Mouse (Mus musculus): ENCODE measurements around the gene Stxbp1.

Stxbp1 gene

GRCm38 (mm10) chr2:32838147-32838884 lies 8.7 kb downstream of the Stxbp1 start:
- DNase-seq (ENCODE audit: low spot score in 2 of 2) = no peak

DNA sequence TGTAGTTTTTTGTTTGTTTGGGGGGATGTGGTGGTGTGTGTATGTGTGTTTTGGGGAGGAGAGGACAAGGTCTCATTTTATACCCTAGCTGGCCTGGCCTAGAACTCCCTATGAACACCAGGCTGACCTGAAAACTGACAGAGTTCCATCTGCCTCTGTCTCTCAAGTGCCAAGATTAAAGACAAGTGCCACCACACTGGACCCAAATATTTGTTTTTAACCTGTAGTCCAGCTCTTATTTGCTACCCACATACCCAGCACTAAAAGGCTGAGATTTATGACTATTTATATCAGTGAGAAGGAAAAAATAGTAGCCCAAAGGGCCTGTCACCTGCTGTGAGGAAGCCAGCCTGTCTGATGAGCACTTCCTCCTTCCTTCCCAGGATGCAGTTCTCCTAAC lies 11.5 kb downstream of the Stxbp1 start:
- no peak for DNase-seq (ENCODE audit: low spot score in 2 of 2)

GRCm38 (mm10) chr2:32834496-32834895 lies 12.5 kb downstream of the Stxbp1 start:
- DNase-seq (ENCODE audit: low spot score in 2 of 2) = no peak

GRCm38 (mm10) chr2:32828979-32829676 lies 17.9 kb downstream of the Stxbp1 start:
- no peak for DNase-seq (ENCODE audit: low spot score in 2 of 2)

DNA sequence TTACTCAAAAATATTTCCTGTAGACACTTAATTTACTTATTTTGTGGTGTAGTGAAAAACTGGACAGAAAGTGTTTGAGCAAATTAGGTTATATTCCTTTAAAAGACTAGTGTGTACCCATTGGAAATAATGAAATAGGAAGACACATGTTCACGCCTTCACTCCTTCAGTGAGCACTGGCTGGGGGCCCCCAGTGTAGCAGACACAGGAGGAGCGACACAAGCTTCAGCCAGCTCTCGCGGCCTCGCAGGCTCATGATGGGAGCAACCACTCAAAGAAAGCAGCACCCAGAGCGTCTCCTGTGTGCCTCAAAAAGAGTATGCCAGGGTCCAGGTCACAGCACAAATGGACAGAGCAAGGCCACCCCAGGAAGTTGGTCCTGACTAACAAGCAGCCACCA lies 21.2 kb downstream of the Stxbp1 start:
- no peak for DNase-seq (ENCODE audit: low spot score in 2 of 2)

DNA sequence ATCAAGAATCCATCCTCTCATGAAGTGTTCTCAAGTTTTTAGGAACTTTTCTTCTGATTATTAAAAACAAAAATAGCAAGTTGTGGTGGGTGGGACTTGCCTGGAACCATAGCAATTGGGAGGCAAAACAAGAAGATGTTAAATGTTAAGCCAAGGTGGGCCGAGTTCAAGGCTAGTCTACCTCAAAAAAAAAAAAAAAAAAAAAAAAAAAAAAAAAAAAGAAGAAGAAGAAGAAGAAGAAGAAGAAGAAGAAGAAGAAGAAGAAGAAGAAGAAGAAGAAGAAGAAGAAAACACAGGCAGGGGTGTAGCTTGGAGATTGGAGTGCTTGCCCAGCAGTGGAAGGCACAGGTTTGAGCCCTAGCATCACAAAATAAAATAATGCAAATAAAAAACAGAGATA lies 22.3 kb downstream of the Stxbp1 start:
- DNase-seq (ENCODE audit: low spot score in 2 of 2) = no peak

DNA sequence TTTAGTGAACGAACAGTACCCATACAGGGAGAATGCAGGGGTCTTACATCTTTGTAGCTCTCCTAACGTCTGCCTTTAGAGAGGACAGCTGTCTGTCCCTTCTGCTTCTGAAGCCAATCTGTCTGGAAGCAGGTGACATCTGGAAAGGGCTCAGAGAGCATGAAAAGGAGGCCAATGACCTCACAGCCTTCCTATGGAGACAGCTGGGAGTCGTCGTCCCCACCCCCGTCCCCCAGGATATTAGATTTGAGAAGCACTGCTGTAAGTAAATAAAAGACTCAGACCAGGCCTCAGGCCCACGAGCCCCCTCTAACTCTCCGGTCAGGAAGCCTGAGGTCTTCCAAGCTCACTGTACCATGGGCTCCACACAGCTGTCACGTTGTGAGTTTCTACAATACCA lies 22.9 kb downstream of the Stxbp1 start:
- no peak for DNase-seq (ENCODE audit: low spot score in 2 of 2)

- no peak for DNase-seq (ENCODE audit: low spot score in 2 of 2)
These were observed 23.4 kb downstream of the Stxbp1 start for GRCm38 (mm10) chr2:32823579-32824154.

DNA sequence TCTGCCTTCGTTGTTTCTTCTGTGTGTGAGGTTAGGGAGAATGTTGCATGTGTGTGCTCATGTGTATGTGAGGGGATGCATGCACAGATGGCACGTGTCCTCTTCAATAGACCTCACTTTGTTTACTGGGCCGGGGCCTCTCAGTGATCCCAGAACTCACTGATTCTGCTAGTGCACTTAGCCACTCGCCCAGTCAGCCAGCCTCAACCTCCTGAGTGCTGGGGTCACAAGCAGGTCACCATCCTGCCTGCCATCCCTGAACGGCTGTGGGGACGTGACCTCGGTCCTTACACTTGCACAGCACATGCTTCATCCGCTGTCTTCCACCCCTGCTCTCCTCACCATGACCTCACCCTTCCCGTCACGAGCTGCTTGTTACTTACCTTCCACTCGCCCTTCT lies 23.9 kb downstream of the Stxbp1 start:
- DNase-seq (ENCODE audit: low spot score in 2 of 2) = no peak

- no peak for DNase-seq (ENCODE audit: low spot score in 2 of 2)
These were observed 24.4 kb downstream of the Stxbp1 start for GRCm38 (mm10) chr2:32822643-32823042.

DNA sequence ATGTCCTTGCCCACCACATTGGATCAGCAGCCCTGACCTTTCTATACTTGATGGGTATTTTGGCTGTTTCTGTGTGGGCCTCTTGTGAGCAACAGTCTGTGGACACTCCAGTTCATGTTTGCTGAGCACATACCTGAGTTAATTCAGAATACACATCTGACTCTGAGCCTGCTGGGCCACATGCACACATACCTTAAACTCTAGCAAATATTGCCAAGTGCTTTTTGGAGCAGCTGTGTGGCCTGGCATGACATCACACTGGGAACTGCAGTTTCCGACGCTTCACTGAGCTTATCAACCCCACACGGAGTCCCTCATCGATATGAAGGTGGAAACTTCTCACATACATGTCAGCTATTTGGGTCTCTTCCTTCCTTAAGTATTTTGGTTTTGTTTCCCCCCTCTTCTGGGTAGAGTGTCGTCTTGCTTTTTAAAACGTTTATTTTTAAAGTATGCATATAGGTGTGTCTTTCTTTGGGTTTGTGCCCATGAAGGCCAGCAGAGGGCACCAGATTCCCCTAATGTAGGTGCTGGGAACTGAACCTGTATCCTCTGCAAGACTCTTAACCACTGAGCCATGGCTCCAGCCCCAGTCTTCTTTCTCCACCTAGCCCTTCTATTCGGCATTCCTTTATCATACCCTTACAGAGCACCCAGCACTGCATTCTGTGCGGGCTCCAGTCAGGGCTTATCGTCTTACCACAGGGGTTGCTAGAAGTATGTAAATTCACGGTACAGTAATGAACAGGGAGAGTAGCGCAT lies 25.8 kb downstream of the Stxbp1 start:
- no peak for DNase-seq (ENCODE audit: low spot score in 2 of 2)

- DNase-seq (ENCODE audit: low spot score in 2 of 2) = no peak
These were observed 28.8 kb downstream of the Stxbp1 start for GRCm38 (mm10) chr2:32818208-32818607.

GRCm38 (mm10) chr2:32817589-32817988 lies 29.5 kb downstream of the Stxbp1 start:
- no peak for DNase-seq (ENCODE audit: low spot score in 2 of 2)

- DNase-seq (ENCODE audit: low spot score in 2 of 2) = peak; percentile 36 to 61
These were observed 30.0 kb downstream of the Stxbp1 start for GRCm38 (mm10) chr2:32816946-32817581.

GRCm38 (mm10) chr2:32816497-32816896 lies 30.5 kb downstream of the Stxbp1 start:
- DNase-seq (ENCODE audit: low spot score in 2 of 2) = no peak

DNA sequence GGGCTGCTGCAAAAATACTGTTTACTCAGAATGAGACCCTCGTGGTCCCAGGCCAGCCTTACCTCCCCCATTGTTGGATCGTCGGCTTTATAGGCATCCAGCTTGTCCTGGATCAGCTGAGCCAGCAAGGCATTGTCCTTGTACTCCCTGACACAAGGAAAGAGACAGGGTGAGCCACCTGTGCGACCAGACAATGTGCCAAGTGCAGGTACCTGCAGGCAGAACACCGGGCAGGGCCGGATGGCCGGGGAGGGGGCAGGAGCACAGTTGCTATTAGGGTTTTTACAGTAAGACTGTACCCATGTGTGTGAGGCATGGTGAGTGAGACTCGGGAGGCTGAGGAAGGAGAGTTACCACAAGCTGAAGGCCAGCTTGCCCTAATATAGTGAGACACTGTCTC lies 35.1 kb downstream of the Stxbp1 start:
- DNase-seq (ENCODE audit: low spot score in 2 of 2) = no peak

DNA sequence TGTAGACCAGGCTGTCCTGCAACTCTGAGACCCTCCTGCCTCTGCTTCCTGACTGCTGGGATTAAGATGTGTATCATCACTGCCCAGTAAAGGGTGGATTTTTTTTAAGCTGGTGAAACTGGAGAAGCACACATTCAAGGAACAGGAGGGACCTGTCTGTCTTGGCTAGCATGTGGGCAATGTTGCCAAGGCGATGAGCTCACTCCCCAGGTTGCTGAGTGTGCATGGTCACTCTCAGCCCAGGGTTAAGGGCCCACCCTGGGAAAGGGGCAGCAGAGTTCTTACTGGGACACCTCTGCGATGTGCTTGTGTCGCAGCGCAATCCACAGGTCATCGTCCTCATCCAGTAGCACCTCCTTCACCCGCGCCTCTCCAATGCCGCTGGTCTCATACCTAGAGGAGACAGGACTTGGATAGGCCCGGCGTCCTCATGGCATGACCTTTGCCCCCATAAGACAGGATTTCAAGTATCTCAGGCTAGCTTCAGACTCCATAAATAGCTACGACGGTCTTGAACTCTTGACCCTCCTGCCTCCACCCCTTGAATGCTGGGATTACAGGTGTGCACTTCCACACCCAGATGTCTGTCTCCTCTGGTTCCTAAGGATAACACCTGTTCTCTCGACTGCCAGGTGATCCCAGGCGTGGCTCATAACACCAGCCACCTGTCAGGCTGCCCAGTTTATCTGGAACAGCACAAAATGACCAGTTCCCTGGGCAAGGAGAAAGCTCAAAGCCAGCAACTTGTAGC lies 38.1 kb downstream of the Stxbp1 start:
- DNase-seq (ENCODE audit: low spot score in 2 of 2) = no peak

DNA sequence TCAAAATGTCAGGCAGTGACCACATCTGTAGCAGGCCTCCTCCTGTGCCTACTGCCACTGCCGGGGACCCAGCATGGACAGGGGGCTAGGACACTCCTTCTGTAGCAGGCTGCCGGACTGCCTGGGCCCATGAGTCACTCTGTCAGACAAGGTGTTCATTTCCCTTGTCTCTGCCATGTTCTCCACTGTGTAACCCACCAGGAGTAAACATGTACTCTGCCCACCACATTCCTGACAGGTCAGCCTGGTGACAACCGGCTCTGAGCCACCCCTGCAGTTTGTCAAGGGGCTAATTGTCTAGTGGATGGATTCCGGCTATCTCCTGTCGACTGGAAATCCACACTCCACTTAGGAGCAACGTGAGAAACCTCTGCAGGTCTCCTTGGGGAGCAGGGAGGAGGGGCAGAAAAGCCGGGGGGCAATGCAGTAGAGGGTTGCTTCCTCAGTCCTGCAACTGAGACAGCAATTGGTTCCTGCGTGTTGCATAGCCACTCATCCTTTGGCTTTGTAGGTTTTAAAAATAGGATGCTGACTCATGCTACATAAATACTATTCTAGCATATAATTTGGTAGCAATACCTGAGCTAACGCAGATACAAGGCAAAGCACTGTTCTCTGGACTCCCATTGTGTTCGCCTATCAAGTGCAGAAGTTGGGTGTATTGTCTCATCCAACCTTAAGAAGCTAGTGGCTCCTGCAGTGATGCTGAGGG lies 48.6 kb downstream of the Stxbp1 start:
- DNase-seq (ENCODE audit: low spot score in 2 of 2) = no peak

DNA sequence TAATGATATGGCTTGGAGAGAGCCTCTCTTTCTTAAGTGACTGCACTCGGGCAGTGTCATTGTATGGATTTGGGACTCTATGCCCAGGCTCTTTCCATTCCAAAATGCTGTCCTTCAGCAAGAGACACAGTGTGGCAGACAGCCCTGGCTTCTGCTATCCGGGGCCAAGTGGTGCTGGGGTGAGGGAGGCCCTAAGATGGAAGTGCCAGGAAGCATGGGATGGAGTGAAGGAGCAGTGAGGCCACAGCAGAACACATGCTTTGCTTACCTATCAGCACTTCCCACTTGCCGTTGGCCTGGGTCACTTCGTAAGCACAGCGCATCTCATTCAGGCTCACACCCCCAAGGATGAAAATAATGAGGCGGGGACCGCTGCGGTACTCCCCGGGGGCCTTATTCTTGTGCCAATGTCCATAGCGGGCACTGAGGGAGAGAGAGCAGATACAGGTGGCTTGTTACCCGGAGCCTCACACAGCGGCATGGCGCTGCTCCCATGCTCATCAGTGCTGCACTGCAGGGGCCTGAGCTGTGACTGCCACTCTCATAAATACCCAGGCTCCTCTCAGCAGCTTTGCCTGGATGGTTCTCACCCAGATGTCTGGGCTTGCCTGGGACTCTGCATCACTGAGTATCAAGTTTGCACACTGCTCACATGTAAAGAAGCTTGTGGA lies 51.2 kb downstream of the Stxbp1 start:
- DNase-seq (ENCODE audit: low spot score in 2 of 2) = no peak

DNA sequence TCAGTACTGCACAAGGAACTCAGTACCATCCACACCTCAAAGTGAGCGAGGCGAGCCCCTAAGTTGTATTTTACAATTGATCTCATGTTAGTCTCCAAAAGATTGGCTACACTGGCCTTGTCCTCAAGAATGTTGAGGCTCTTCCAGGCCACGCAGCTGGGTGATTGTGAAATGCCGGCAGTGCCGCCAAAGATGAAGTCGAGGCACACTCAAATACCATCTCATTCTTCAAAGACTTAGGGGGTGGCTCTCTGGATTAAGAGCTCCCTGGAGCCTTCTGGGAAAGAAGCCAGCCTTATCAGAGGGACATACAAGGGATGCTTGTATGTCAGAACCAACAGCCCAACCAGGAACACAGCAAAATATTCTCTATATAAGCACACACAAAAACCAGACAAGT lies 55.7 kb downstream of the Stxbp1 start:
- no peak for DNase-seq (ENCODE audit: low spot score in 2 of 2)

Data from frontal cortex, postnatal 10 days (tissue).